Mouse (Mus musculus): ENCODE results near the gene Dzip3. TPM values are rescaled to one million over a fixed set of nuclear protein-coding genes. Genes with fewer than 3 reads are reported as not detected.

The Dzip3 gene
- 79.5 TPM for polyA plus RNA-seq (2014; fragmentation: Illumina TruSeq; extraction: RNeasy Lipid Tissue Mini Kit (QIAGEN cat#74804))

GRCm38 (mm10) chr16:48993559-48994342 lies at the start of gene Dzip3, which contains the start of gene Cip2a:
TSS of gene Dzip3 (minus strand) at chr16:48994165.
TSS of gene Cip2a (plus strand) at chr16:48994185.

Other genes with a start within 250 kb of the Dzip3 start
- 0.09 TPM for gene Trat1, start 222.1 kb downstream of the Dzip3 start, polyA plus RNA-seq (2014; fragmentation: Illumina TruSeq; extraction: RNeasy Lipid Tissue Mini Kit (QIAGEN cat#74804))
- not detected for gene Retnlb, start 177.3 kb downstream of the Dzip3 start, polyA plus RNA-seq (2014; fragmentation: Illumina TruSeq; extraction: RNeasy Lipid Tissue Mini Kit (QIAGEN cat#74804))
- gene Retnla, start 151.6 kb downstream of the Dzip3 start, polyA plus RNA-seq (2014; fragmentation: Illumina TruSeq; extraction: RNeasy Lipid Tissue Mini Kit (QIAGEN cat#74804)): 7.3 TPM
- gene Retnlg, start 121.5 kb downstream of the Dzip3 start, polyA plus RNA-seq (2014; fragmentation: Illumina TruSeq; extraction: RNeasy Lipid Tissue Mini Kit (QIAGEN cat#74804)): not detected
- 77.9 TPM for gene Cip2a, start within 50 bp of the Dzip3 start, polyA plus RNA-seq (2014; fragmentation: Illumina TruSeq; extraction: RNeasy Lipid Tissue Mini Kit (QIAGEN cat#74804))
- not detected for gene Myh15, start 63.3 kb upstream of the Dzip3 start, polyA plus RNA-seq (2014; fragmentation: Illumina TruSeq; extraction: RNeasy Lipid Tissue Mini Kit (QIAGEN cat#74804))